In genomic region chr6:135727106-135727505, GRCm38 (mm10) we compare ENCODE assay signal across 12 mouse cellular contexts.
DNase-seq lines count a peak whose midpoint lies in the region; ATAC-seq and TF ChIP-seq lines count a peak whose summit lies in the region.
"Had no signal": no experiment of that assay in that cellular context is flagged by ENCODE, and none has a peak within 500 bp of the region (broad histone marks: within the 10 kb centered on the region; RNA-seq: fewer than 3 reads in every experiment).

No protein-coding gene starts in this region.

- peaks cover 8% of the 10 kb centered on the region for H3K36me3 ChIP-seq in neural tube, embryonic 15.5 days
- H3K36me3 ChIP-seq: embryonic facial prominence, embryonic 12.5 days; G1E had no signal

- intact Hi-C loops in gastrocnemius, adult 2 months (cut with DNase I): no loop called here

- no peaks in the 10 kb centered on the region for H3K27me3 ChIP-seq in neural tube, embryonic 15.5 days (replicated peaks)
- H3K27me3 ChIP-seq: embryonic facial prominence, embryonic 12.5 days; midbrain, embryonic 13.5 days had no signal

- peak; percentile 23 for DNase-seq in kidney, adult 18-20 months
- DNase-seq in kidney, postnatal 10 days: no peak
- peak; percentile 43 to 44 for DNase-seq in cerebellum, adult 18-20 months
- DNase-seq in gastrocnemius, adult 2 months: peak; percentile 60
- DNase-seq in MN1 (ENCODE audit: low spot score): no peak
- DNase-seq: lung, adult 2 months; lung, postnatal 4 days had no signal

- no peak overlapping the region for H3K4me3 ChIP-seq in brown adipose tissue, adult 24 weeks (ENCODE audit: insufficient read depth, low read depth, low read length)
- no peak overlapping the region for H3K4me3 ChIP-seq in gastrocnemius, adult 2 months
- H3K4me3 ChIP-seq in neural tube, embryonic 15.5 days (replicated peaks): no peak overlapping the region
- H3K4me3 ChIP-seq: embryonic facial prominence, embryonic 12.5 days; midbrain, embryonic 13.5 days had no signal

- no peak for TF ChIP-seq CTCF in gastrocnemius, adult 2 months (IDR thresholded peaks at IDR 0.05)

- WGBS in neural tube, embryonic 15.5 days: 90% methylated on average over 5 of the region's 5 CpGs

- no peak overlapping the region for H3K9ac ChIP-seq in neural tube, embryonic 15.5 days (replicated peaks)
- H3K9ac ChIP-seq: embryonic facial prominence, embryonic 12.5 days; midbrain, embryonic 13.5 days had no signal

- peaks cover 3% of the 10 kb centered on the region; the same call in 1 of the 2 replicates for H3K4me1 ChIP-seq in brown adipose tissue, adult 24 weeks (ENCODE audit: control insufficient read depth, insufficient read depth, insufficient read length, low read length)
- no peaks in the 10 kb centered on the region for H3K4me1 ChIP-seq in neural tube, embryonic 15.5 days
- H3K4me1 ChIP-seq: embryonic facial prominence, embryonic 12.5 days; midbrain, embryonic 13.5 days had no signal

- no peak overlapping the region for H3K4me2 ChIP-seq in neural tube, embryonic 15.5 days
- H3K4me2 ChIP-seq: embryonic facial prominence, embryonic 12.5 days; midbrain, embryonic 13.5 days had no signal

- H3K9me3 ChIP-seq in neural tube, embryonic 15.5 days (replicated peaks): no peaks in the 10 kb centered on the region
- H3K9me3 ChIP-seq: embryonic facial prominence, embryonic 12.5 days; midbrain, embryonic 13.5 days had no signal

- H3K27ac ChIP-seq in brown adipose tissue, adult 24 weeks (replicated peaks; ENCODE audit: low read depth, low read length): 0 out of 2 replicates have a peak overlapping the region, but pooled peaks have one; percentile 51
- H3K27ac ChIP-seq in gastrocnemius, adult 2 months: no peak overlapping the region
- no peak overlapping the region for H3K27ac ChIP-seq in neural tube, embryonic 15.5 days (replicated peaks)
- H3K27ac ChIP-seq: embryonic facial prominence, embryonic 12.5 days; midbrain, embryonic 13.5 days had no signal

- no peak for ATAC-seq in neural tube, embryonic 15.5 days (ENCODE audit: low FRiP score)
- ATAC-seq: midbrain, embryonic 13.5 days had no signal

Comparison
In these comparisons a context has a peak if more than half of its experiments do, and no peak if none do; other contexts are left out.
1. DNase-seq: peak in kidney, adult 18-20 months (single experiment), cerebellum, adult 18-20 months (2 of 2) and gastrocnemius, adult 2 months (single experiment); none in kidney, postnatal 10 days (single experiment) and MN1 (single experiment).